Mouse (Mus musculus) G1E (cell line): Measurements from ENCODE around the gene Mxi1.

Experiments used
- CTCF ChIP-seq: IDR thresholded peaks from 2 replicates; pipeline ENCODE4 v1.5.1; 2012; ENCODE audit warnings: low read depth, low read length, inconsistent platforms, mixed read lengths
- GATA1 ChIP-seq: IDR thresholded peaks from 2 replicates; pipeline ENCODE4 v1.6.1; 2012; ENCODE audit warnings: borderline replicate concordance, low read length, inconsistent platforms, mixed read lengths

DNA sequence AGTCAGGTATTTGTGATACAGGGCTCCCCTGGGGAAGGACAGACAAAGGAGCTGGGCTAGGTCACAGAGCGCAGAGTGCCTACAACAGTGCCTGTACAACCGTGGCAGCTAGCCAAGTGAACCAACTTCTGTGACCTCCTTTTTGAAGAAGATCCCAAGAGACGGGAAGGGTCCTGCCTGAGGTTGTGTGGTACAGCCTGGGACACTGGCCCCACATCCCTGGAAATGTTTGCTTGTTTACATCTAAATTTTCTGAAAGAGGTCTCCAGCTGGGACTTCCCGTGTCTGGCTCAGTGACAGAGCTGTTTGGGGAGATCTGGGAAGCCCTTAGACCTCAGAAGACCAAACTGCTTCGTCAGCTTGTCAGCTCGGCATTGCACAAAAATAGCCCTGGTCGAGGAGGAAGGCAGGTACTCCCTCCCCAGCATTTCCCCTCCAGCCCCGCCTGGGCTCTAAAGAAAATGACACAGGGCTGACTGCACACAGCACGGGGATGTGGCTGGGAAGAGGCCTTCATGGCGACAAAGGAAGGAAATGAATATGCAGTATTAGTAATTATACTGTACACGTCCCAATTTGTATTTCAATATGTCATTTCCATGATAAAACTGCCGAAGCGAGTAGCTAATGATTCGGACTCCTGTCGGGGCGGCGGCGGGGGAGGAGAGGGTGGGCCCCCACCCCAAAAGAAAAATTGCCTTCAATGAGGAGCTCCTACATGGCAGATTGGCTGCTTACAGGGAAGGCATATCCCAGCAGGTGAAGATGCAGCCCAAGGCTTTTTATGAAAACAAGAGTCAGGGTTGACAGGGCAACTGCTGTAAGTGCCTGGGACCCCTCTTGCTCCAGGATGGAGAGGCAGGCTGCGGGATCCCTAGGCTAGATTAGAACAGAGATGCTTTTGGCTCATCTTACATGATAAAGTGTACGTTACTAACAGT, 25.8 kb upstream of the Mxi1 start:
- TF ChIP-seq CTCF (no peak), GATA1 (no peak)
